Mouse (Mus musculus): Measurements from ENCODE around the gene Trim80. TPM values are rescaled to one million over a fixed set of nuclear protein-coding genes. Genes with fewer than 3 reads are reported as not detected.

Gene Trim80
- total and polyA plus RNA-seq, 2 experiments: 0.74 to 2.0 TPM

DNA sequence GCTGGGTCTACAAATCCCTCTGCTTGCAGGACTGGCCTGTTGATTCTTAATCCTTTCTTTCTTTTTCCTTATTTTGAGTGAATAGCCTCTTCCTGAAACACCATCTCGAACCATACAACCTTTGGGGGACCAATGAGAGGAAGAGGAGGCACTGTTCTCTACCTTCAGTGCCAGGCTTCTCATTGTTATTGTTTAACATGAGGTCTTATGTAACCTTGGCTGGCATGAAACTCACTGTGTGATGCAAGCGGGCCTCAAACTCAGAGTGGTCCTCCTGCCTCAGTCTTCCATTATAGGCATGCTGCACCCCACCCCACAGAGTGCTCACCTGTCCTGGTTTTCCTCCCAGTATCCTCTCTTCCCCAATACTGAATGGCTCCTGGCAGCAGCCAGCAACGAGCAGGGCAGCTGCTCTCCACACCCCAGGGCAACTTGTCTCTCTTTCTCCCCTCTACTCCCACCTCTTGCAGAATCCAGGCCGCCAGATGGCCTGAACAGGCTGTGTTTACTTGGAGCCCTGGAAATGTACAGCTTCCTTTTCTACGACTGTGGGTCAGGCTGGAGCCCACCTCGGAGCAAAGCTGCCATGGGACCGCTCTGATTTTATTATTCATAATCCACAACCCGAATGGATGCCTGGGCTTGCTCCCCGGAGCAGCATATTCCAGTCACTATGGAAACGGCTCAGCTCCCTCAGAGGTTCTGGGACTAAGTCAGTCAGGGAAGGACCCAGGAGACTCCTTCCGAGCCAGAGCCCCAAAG is 39.5 kb upstream of the Trim80 start:
- WGBS: 62% methylated on average over 11 of the region's 11 CpGs
- DNase-seq (ENCODE audit: extremely low read depth, low read depth, low spot score): no peak
- H3K4me3 ChIP-seq (ENCODE audit: insufficient read depth, low read depth, low read length): no peak overlapping the region
- TF ChIP-seq CTCF (IDR thresholded peaks at IDR 0.05; ENCODE audit: low read depth, low read length): no peak
- no peak for TF ChIP-seq POLR2A (IDR thresholded peaks at IDR 0.05; ENCODE audit: extremely low read depth, insufficient read depth, low read length)
- no peak overlapping the region for H3K27ac ChIP-seq (replicated peaks; ENCODE audit: insufficient read depth, low read depth, low read length)
- H3K4me1 ChIP-seq (ENCODE audit: control insufficient read depth, insufficient read depth, low read length): peaks cover 2% of the 10 kb centered on the region; the same call in 1 of the 2 replicates
- no peaks in the 10 kb centered on the region for H3K36me3 ChIP-seq (ENCODE audit: control insufficient read depth, insufficient read depth, low read length)
- no peaks in the 10 kb centered on the region for H3K27me3 ChIP-seq (ENCODE audit: control insufficient read depth, insufficient read depth, low read length)
- H3K79me2 ChIP-seq (ENCODE audit: control insufficient read depth, insufficient read depth, low read length): no peaks in the 10 kb centered on the region; the same call in 1 of the 2 replicates
- H3K9ac ChIP-seq (ENCODE audit: low read depth, low read length): no peak overlapping the region

DNA sequence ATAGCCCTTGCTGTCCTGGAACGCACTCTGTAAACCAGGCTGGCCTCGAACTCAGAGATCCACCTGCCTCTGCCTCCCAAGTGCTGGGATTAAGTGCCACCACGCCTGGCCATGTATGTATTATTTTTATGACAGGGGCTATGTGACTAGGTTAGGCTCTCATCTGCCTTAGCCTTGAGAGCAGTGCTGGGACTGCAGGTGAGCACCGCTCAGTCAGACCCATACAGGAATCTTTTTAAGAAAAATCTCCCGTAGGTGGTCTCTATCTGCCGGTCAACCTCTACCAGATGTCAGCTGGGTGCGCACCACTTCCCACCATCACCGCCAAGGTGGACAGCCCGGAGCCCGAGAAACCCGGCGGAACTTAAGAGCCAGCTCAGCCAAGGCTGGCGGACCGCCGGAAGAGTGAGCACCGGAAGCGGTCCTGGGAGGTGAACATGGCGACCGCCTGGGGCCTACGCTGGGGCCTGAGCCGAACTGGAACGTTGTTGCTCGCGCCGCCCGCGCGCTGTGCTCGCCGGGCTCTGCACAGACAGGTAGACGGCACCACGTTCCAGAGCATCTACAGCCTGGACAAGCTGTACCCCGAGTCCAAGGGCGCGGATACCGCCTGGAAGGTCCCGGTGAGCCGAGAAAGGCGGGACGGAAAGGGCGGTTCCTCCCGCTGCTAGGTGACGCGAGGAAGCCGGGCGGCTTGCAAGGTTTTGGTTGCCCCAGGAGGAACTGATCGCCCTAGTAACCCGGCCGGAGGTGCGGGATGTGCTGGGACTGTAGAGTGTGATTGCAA is 36.8 kb upstream of the Trim80 start, which contains the start of gene Mrpl58:
TSS of gene Mrpl58 (plus strand) at position 415 of the 787 bp plus-strand sequence.
- Histone ChIP-seq H3K36me3 (ENCODE audit: control insufficient read depth, insufficient read depth, low read length) (no peaks in the 10 kb centered on the region), H3K4me1 (ENCODE audit: control insufficient read depth, insufficient read depth, low read length) (peaks cover 2% of the 10 kb centered on the region; the same call in 1 of the 2 replicates), H3K27me3 (ENCODE audit: control insufficient read depth, insufficient read depth, low read length) (no peaks in the 10 kb centered on the region), H3K79me2 (ENCODE audit: control insufficient read depth, insufficient read depth, low read length) (no peaks in the 10 kb centered on the region; the same call in 1 of the 2 replicates), H3K9ac (ENCODE audit: low read depth, low read length) (peak within 1 kb of the TSS; percentile 89), H3K4me3 (ENCODE audit: insufficient read depth, low read depth, low read length) (peak within 1 kb of the TSS; percentile 82), H3K27ac (replicated peaks; ENCODE audit: insufficient read depth, low read depth, low read length) (peak within 1 kb of the TSS; percentile 76)
- peak; percentile 74 for DNase-seq (ENCODE audit: extremely low read depth, low read depth, low spot score)
- WGBS: 3% methylated on average over 50 of the region's 50 CpGs
- TF ChIP-seq CTCF (IDR thresholded peaks at IDR 0.05; ENCODE audit: low read depth, low read length) (no peak), POLR2A (IDR thresholded peaks at IDR 0.05; ENCODE audit: extremely low read depth, insufficient read depth, low read length) (peak; percentile 56; the same call in 1 of the 2 replicates)

DNA sequence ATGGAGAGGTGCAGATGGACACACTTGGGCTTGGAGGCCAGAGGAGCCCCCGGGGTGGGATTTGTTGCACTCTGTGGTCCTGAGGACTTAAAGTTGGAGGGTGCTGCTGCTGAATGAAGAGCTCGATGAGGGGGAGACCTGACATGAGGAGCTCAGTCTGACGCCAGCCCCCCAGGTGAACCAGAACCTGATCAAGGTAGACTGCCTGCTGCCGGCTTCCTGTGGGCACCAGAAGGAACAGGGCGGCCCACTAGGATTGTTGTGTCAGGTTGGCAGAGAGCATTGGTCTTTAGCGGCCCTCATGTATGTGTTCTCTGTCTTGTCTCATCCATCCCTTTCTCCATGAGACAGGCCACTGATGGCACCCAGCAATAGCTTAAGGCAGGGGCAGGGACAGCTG is 34.6 kb upstream of the Trim80 start:
- WGBS: 97% methylated on average over 6 of the region's 6 CpGs
- H3K27ac ChIP-seq (replicated peaks; ENCODE audit: insufficient read depth, low read depth, low read length): no peak overlapping the region
- H3K4me1 ChIP-seq (ENCODE audit: control insufficient read depth, insufficient read depth, low read length): peaks cover 2% of the 10 kb centered on the region; the same call in 1 of the 2 replicates
- H3K9ac ChIP-seq (ENCODE audit: low read depth, low read length): no peak overlapping the region
- H3K79me2 ChIP-seq (ENCODE audit: control insufficient read depth, insufficient read depth, low read length): no peaks in the 10 kb centered on the region; the same call in 1 of the 2 replicates
- no peak for DNase-seq (ENCODE audit: extremely low read depth, low read depth, low spot score)
- no peak for TF ChIP-seq POLR2A (IDR thresholded peaks at IDR 0.05; ENCODE audit: extremely low read depth, insufficient read depth, low read length)
- TF ChIP-seq CTCF (IDR thresholded peaks at IDR 0.05; ENCODE audit: low read depth, low read length): no peak
- no peaks in the 10 kb centered on the region for H3K36me3 ChIP-seq (ENCODE audit: control insufficient read depth, insufficient read depth, low read length)
- no peaks in the 10 kb centered on the region for H3K27me3 ChIP-seq (ENCODE audit: control insufficient read depth, insufficient read depth, low read length)
- H3K4me3 ChIP-seq (ENCODE audit: insufficient read depth, low read depth, low read length): no peak overlapping the region

DNA sequence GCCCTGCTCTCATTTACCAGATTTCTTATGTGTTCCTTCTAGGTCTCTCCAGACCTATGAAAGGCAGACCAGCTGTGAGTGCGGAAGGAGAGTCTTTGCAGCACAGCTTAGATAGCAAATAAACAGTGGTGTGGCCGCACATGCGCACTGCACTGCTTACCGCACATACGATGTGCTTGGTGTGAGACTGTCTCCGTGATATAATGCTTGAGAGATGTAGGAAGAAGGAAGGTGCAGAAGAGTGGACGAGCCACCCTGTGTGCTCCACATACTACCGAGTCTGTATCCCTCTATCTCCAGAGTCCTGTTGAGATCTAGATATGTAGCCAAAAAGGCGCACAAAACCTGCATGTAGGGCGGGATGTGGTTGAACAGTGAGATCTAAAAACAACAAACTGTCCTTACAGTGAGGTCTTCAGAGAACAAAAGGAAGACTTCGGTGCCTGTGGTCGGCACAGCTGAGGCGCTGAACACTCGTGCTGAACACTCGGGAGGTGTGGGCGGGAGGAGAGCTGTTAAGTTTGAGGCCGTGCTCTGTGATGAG is 33.4 kb upstream of the Trim80 start:
- no peaks in the 10 kb centered on the region for H3K27me3 ChIP-seq (ENCODE audit: control insufficient read depth, insufficient read depth, low read length)
- H3K79me2 ChIP-seq (ENCODE audit: control insufficient read depth, insufficient read depth, low read length): no peaks in the 10 kb centered on the region; the same call in 1 of the 2 replicates
- 89% methylated on average over 17 of the region's 17 CpGs for WGBS
- peaks cover 8% of the 10 kb centered on the region; the same call in 1 of the 2 replicates for H3K4me1 ChIP-seq (ENCODE audit: control insufficient read depth, insufficient read depth, low read length)
- DNase-seq (ENCODE audit: extremely low read depth, low read depth, low spot score): no peak
- H3K4me3 ChIP-seq (ENCODE audit: insufficient read depth, low read depth, low read length): no peak overlapping the region
- H3K27ac ChIP-seq (replicated peaks; ENCODE audit: insufficient read depth, low read depth, low read length): no peak overlapping the region
- no peaks in the 10 kb centered on the region for H3K36me3 ChIP-seq (ENCODE audit: control insufficient read depth, insufficient read depth, low read length)
- no peak overlapping the region for H3K9ac ChIP-seq (ENCODE audit: low read depth, low read length)
- TF ChIP-seq CTCF (IDR thresholded peaks at IDR 0.05; ENCODE audit: low read depth, low read length) (no peak), POLR2A (IDR thresholded peaks at IDR 0.05; ENCODE audit: extremely low read depth, insufficient read depth, low read length) (no peak)

- Histone ChIP-seq H3K36me3 (ENCODE audit: control insufficient read depth, insufficient read depth, low read length) (no peaks in the 10 kb centered on the region), H3K27ac (replicated peaks; ENCODE audit: insufficient read depth, low read depth, low read length) (no peak overlapping the region)
Observed at GRCm38 (mm10) chr11:115408266-115408920, 32.0 kb upstream of the Trim80 start.

More at GRCm38 (mm10) chr11:115408266-115408920, 32.0 kb upstream of the Trim80 start:
- H3K9ac ChIP-seq (ENCODE audit: low read depth, low read length): no peak overlapping the region
- peaks cover 11% of the 10 kb centered on the region; the same call in 1 of the 2 replicates for H3K4me1 ChIP-seq (ENCODE audit: control insufficient read depth, insufficient read depth, low read length)
- DNase-seq (ENCODE audit: extremely low read depth, low read depth, low spot score): no peak
- 76% methylated on average over 6 of the region's 6 CpGs for WGBS
- no peak overlapping the region for H3K4me3 ChIP-seq (ENCODE audit: insufficient read depth, low read depth, low read length)
- H3K27me3 ChIP-seq (ENCODE audit: control insufficient read depth, insufficient read depth, low read length): no peaks in the 10 kb centered on the region
- no peaks in the 10 kb centered on the region; the same call in 1 of the 2 replicates for H3K79me2 ChIP-seq (ENCODE audit: control insufficient read depth, insufficient read depth, low read length)
- no peak for TF ChIP-seq CTCF (IDR thresholded peaks at IDR 0.05; ENCODE audit: low read depth, low read length)
- TF ChIP-seq POLR2A (IDR thresholded peaks at IDR 0.05; ENCODE audit: extremely low read depth, insufficient read depth, low read length): no peak
